Mouse (Mus musculus) stomach, postnatal 0 days (tissue): Measurements from ENCODE around the gene Mat2a. TPM values are rescaled to one million over a fixed set of nuclear protein-coding genes. Genes with fewer than 3 reads are reported as not detected.

ENCODE experiments used
- ATAC-seq: fragments of 200-750 bp; cut with Nextera tagmentation; 2 replicates; pipeline ENCODE4 v1.8.0; 2017; ENCODE audit not compliant: low FRiP score, low TSS enrichment
- DNase-seq: peaks from one replicate; pipeline ENCODE4 v3.0.0-alpha.2; 2016; ENCODE audit warnings: low spot score
- H3K27ac ChIP-seq: fragments of 300-500 bp; sonication (generic); replicated peaks from 2 replicates; pipeline ENCODE4 v1.5.1; 2014; ENCODE audit warnings: mild to moderate bottlenecking, control low read depth
- H3K27me3 ChIP-seq: fragments of 300-500 bp; sonication (generic); 2 replicates; pipeline ENCODE4 v1.6.1; 2014; ENCODE audit warnings: low read length; ENCODE audit not compliant: control insufficient read depth, insufficient read depth
- H3K36me3 ChIP-seq: fragments of 300-500 bp; sonication (generic); 2 replicates; pipeline ENCODE4 v1.6.1; 2014; ENCODE audit warnings: low read length, mixed read lengths; ENCODE audit not compliant: control insufficient read depth, insufficient read depth
- H3K4me1 ChIP-seq: fragments of 300-500 bp; sonication (generic); replicated peaks from 2 replicates; pipeline ENCODE4 v1.6.1; 2014; ENCODE audit warnings: antibody characterized with exemption; ENCODE audit not compliant: control insufficient read depth, insufficient read depth
- H3K4me2 ChIP-seq: fragments of 300-500 bp; sonication (generic); replicated peaks from 2 replicates; pipeline ENCODE4 v1.6.1; 2014; ENCODE audit warnings: low read depth, mild to moderate bottlenecking, control low read depth, moderate library complexity
- H3K4me3 ChIP-seq: fragments of 300-500 bp; sonication (generic); 2 replicates; pipeline ENCODE4 v1.5.1; 2014; ENCODE audit warnings: low read depth, low read length, control low read depth
- H3K9ac ChIP-seq: fragments of 300-500 bp; sonication (generic); 2 replicates; pipeline ENCODE4 v1.6.1; 2014; ENCODE audit warnings: mild to moderate bottlenecking, low read length, control low read depth, mixed read lengths
- H3K9me3 ChIP-seq: fragments of 300-500 bp; sonication (generic); 2 replicates; pipeline ENCODE4 v1.6.1; 2016; ENCODE audit warnings: low read length; ENCODE audit not compliant: control insufficient read depth
- CTCF ChIP-seq: IDR thresholded peaks from 2 replicates; pipeline ENCODE4 v1.5.1; 2016; ENCODE audit warnings: antibody characterized with exemption, low read depth, mild to moderate bottlenecking, moderate library complexity
- EP300 ChIP-seq: optimal IDR thresholded peaks from 2 replicates; pipeline ENCODE3; 2016; ENCODE audit warnings: antibody characterized with exemption
- WGBS: fragments of 180-500 bp; shearing (Covaris S2); extraction: QIAGEN DNeasy Blood & Tissue Kit; methylation state at CpG from one replicate; pipeline ENCODE4 v1.1.7; 2014; 5-methylcytosine and 5-hydroxymethylcytosine counted together
- polyA plus RNA-seq: library from polyadenylated mRNA; unstranded; fragments of >200 nt; fragmentation: Nextera tagmentation; extraction: Ambion mirVana; gene quantifications from 2 replicates; pipeline ENCODE4 v1.2.1, GENCODE M21; 2015

Gene Mat2a
- polyA plus RNA-seq, 1 experiment from 2014 or later, result 143 TPM

- no peaks in the 10 kb centered on the region for H3K9me3 ChIP-seq
- WGBS, result under 1% methylated on average over 26 of the region's 33 CpGs
- DNase-seq, result peak; percentile 91
- peaks cover 4% of the 10 kb centered on the region; the same call in 1 of the 2 replicates for H3K36me3 ChIP-seq
- peak; percentile 91 for ATAC-seq
- peaks cover 9% of the 10 kb centered on the region; the same call in 1 of the 2 replicates for H3K4me1 ChIP-seq
- H3K9ac ChIP-seq, result peak within 1 kb of the TSS; percentile 80
- H3K27ac ChIP-seq, result peak within 1 kb of the TSS; percentile 99
- H3K4me3 ChIP-seq, result peak within 1 kb of the TSS; percentile 63
- TF ChIP-seq EP300 (no peak), CTCF (peak; percentile 65)
- peak within 1 kb of the TSS; percentile 69 for H3K4me2 ChIP-seq
- no peaks in the 10 kb centered on the region for H3K27me3 ChIP-seq
Observed at GRCm38 (mm10) chr6:72389941-72390771, 49.2 kb downstream of the Mat2a start, which contains the start of gene Vamp8. Gene Vamp8 (minus strand): TSS chr6:72390703.

DNA sequence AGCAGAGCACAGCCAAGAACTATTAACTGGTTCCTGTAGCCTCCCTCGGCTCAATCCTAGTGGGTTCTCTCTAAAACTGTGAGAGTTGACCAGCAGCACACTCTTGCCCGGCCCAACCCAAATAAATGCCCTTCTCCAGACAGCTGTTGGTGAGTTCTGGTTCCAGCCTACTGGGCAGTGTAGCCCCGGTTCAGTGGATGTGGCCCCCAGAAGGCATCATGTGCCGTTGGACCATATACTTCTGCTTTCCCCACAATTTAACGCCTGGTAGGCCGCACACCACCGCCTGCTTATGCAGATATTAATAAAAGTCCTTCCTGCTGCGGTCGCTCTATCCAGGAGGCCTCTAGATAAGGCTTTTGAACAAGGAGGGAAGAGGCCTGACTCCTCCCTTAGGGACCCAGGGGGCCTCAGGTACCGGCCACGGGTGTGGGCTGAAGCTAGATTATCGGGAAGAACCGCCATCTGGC, 49.9 kb downstream of the Mat2a start:
- peak; percentile 64 for ATAC-seq
- no peak for TF ChIP-seq CTCF
- no peak for TF ChIP-seq EP300

GRCm38 (mm10) chr6:72388791-72389329, 50.5 kb downstream of the Mat2a start:
- Histone ChIP-seq H3K4me2 (peak overlapping the region; percentile 69), H3K27me3 (no peaks in the 10 kb centered on the region), H3K9me3 (no peaks in the 10 kb centered on the region), H3K4me1 (peaks cover 9% of the 10 kb centered on the region; the same call in 1 of the 2 replicates), H3K27ac (peak overlapping the region; percentile 99), H3K4me3 (peak overlapping the region; percentile 63), H3K9ac (peak overlapping the region; percentile 80), H3K36me3 (peaks cover 6% of the 10 kb centered on the region; the same call in 1 of the 2 replicates)
- TF ChIP-seq EP300 (no peak), CTCF (no peak)
- no peak for DNase-seq
- 62% methylated on average over 6 of the region's 6 CpGs for WGBS
- no peak for ATAC-seq

More for the DNA sequence above, 49.9 kb downstream of the Mat2a start:
- Histone ChIP-seq H3K4me2 (peak overlapping the region; percentile 69), H3K9ac (peak overlapping the region; percentile 80), H3K4me3 (peak overlapping the region; percentile 63), H3K27me3 (no peaks in the 10 kb centered on the region), H3K4me1 (peaks cover 9% of the 10 kb centered on the region; the same call in 1 of the 2 replicates), H3K36me3 (peaks cover 6% of the 10 kb centered on the region; the same call in 1 of the 2 replicates), H3K27ac (peak overlapping the region; percentile 99), H3K9me3 (no peaks in the 10 kb centered on the region)
- DNase-seq, result peak; percentile 66
- WGBS, result 4% methylated on average over 13 of the region's 13 CpGs

GRCm38 (mm10) chr6:72388266-72388665, 51.1 kb downstream of the Mat2a start:
- no peak overlapping the region for H3K4me3 ChIP-seq
- H3K9me3 ChIP-seq, result no peaks in the 10 kb centered on the region
- no peak overlapping the region for H3K9ac ChIP-seq
- TF ChIP-seq CTCF (no peak), EP300 (no peak)
- 58% methylated on average over 10 of the region's 10 CpGs for WGBS
- ATAC-seq, result no peak
- 0 out of 2 replicates have a peak overlapping the region, but pooled peaks have one; percentile 69 for H3K4me2 ChIP-seq
- no peak for DNase-seq
- no peak overlapping the region for H3K27ac ChIP-seq
- H3K27me3 ChIP-seq, result no peaks in the 10 kb centered on the region
- H3K36me3 ChIP-seq, result peaks cover 6% of the 10 kb centered on the region; the same call in 1 of the 2 replicates
- H3K4me1 ChIP-seq, result peaks cover 9% of the 10 kb centered on the region; the same call in 1 of the 2 replicates

GRCm38 (mm10) chr6:72387816-72388215, 51.5 kb downstream of the Mat2a start:
- Histone ChIP-seq H3K4me1 (peaks cover 9% of the 10 kb centered on the region; the same call in 1 of the 2 replicates), H3K27ac (no peak overlapping the region), H3K9me3 (no peaks in the 10 kb centered on the region), H3K4me3 (no peak overlapping the region), H3K36me3 (peaks cover 6% of the 10 kb centered on the region; the same call in 1 of the 2 replicates), H3K4me2 (no peak overlapping the region), H3K9ac (no peak overlapping the region), H3K27me3 (no peaks in the 10 kb centered on the region)
- 86% methylated on average over 3 of the region's 3 CpGs for WGBS
- ATAC-seq, result no peak
- TF ChIP-seq CTCF (no peak), EP300 (no peak)
- DNase-seq, result no peak
